Mouse (Mus musculus): ENCODE results near the gene Desi1.

GRCm38 (mm10) chr15:82069898-82070297 is 36.2 kb upstream of the Desi1 start, which contains the start of gene Mei1:
- TF ChIP-seq POLR2A (IDR thresholded peaks at IDR 0.05; ENCODE audit: borderline replicate concordance, control insufficient read depth, low read depth, low read length) (no peak), CTCF (IDR thresholded peaks at IDR 0.05; ENCODE audit: control insufficient read depth, insufficient read depth, low read length) (no peak)

Measured in bone marrow, adult 2 months (tissue).